Mouse (Mus musculus) heart, postnatal 14 days (tissue): ENCODE results near the gene Tspan4. TPM values are rescaled to one million over a fixed set of nuclear protein-coding genes. Genes with fewer than 3 reads are reported as not detected.
A peak's percentile ranks its signal among the peaks of the same experiment; 100 is the strongest.

Source experiments
- DNase-seq, 2 experiments: peaks; one replicate each; pipeline ENCODE4 v3.0.0; 2021 to 2022
- intact Hi-C: fragments of 180-260 bp; cut with DNase I; formaldehyde crosslinking; loops from one replicate; pipeline ENCODE4 v1.15.1; 2025
- total RNA-seq, 2 experiments: library from RNA; stranded (reverse); gene quantifications; 2 replicates each; pipeline ENCODE4 v1.2.3; 2021

The Tspan4 gene
- total RNA-seq, 2 experiments from 2014 or later = 24.0 to 31.2 TPM

DNA sequence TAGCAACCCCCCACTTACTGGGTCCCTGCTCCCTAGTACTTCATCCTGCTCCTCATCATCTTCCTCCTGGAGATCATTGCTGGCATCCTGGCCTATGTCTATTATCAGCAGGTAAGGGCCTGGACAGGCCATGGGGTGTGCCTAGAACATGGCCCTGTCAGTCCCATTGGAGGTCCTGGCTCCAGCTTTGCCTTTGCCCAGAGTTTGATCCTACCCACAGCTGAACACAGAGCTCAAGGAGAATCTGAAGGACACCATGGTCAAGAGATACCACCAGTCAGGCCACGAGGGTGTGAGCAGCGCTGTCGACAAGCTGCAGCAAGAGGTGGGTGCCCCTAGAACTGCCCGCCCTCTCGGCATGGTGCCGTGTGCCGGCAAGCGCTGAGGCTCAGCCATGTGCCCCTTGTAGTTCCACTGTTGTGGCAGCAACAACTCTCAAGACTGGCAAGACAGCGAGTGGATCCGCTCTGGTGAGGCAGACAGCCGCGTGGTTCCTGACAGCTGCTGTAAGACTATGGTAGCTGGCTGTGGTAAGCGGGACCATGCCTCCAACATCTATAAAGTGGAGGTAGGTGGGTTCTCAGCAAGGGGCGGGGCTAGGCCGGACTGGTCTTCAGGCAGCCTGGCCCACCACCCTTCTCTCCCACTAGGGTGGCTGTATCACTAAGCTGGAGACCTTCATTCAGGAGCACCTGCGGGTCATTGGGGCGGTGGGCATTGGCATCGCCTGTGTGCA, 5.0 kb upstream of the Tspan4 start:
- peak; percentile 22 to 46 for DNase-seq
- intact Hi-C loops = no loop called here

GRCm38 (mm10) chr7:141470637-141470944, 4.4 kb upstream of the Tspan4 start:
- intact Hi-C loops = no loop called here
- no peak for DNase-seq

DNA sequence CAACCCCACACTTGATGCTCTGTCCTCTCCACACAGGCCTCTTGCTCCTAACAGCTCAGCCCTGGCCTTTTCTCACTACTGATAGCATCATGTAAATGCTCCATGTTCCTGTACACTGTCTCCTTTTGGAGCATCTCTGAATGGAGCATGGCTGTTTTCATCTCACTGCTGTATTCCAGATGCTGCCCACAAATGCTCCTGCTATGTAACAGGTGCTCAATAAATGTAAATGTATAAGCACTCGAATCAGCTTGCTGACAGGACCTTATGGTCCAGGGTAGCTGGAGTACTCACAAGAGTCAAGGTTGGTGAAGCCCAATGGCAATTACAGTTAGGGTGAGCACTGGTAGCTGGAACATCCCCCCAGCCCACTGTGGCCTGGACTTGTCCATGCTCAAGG, 3.8 kb upstream of the Tspan4 start:
- DNase-seq = no peak
- intact Hi-C loops = no loop called here

DNA sequence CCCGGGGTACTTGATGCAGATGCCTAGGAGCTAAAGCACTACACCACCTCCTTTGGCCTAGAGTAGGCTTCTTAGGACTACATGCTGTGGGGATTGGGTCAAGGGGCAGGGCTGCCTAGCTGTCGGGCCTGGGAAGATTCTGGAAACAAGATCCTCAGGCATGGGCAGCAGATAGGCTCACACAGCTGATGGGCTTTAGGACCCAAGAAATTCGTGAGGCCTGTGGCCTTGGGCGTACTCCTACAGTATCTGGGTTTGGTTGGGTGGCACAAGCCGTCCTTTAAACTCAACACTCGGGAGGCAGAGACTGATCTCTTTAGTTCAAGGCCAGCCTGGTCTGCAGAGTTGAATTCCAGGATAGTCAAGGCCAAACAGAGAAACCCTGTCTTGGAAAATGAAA, 2.8 kb upstream of the Tspan4 start:
- intact Hi-C loops = no loop called here
- no peak for DNase-seq

- intact Hi-C loops = no loop called here
Observed at GRCm38 (mm10) chr7:141472763-141473162, 2.3 kb upstream of the Tspan4 start.

GRCm38 (mm10) chr7:141474160-141474559, 880 bp upstream of the Tspan4 start:
- intact Hi-C loops = no loop called here
- no peak for DNase-seq

More at GRCm38 (mm10) chr7:141472763-141473162, 2.3 kb upstream of the Tspan4 start:
- DNase-seq = no peak

DNA sequence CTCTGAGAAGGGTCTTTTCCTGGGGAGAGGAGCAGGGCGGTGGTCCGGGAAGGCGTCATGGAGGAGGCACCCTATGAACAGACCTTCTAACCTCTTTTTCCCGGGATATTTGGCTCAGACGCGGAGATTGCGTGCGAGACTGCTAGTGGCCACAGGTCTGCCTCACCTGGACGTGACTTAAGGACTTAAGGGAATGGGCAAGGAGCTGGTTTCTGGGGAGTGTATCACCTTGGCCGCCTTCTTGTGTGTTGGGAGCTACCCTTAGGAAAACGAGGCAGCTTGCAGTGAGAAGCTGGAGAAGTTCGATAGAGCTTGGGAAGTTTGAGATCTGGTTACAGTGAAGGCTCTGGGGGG, 742 bp downstream of the Tspan4 start:
- intact Hi-C loops = no loop called here
- no peak for DNase-seq

DNA sequence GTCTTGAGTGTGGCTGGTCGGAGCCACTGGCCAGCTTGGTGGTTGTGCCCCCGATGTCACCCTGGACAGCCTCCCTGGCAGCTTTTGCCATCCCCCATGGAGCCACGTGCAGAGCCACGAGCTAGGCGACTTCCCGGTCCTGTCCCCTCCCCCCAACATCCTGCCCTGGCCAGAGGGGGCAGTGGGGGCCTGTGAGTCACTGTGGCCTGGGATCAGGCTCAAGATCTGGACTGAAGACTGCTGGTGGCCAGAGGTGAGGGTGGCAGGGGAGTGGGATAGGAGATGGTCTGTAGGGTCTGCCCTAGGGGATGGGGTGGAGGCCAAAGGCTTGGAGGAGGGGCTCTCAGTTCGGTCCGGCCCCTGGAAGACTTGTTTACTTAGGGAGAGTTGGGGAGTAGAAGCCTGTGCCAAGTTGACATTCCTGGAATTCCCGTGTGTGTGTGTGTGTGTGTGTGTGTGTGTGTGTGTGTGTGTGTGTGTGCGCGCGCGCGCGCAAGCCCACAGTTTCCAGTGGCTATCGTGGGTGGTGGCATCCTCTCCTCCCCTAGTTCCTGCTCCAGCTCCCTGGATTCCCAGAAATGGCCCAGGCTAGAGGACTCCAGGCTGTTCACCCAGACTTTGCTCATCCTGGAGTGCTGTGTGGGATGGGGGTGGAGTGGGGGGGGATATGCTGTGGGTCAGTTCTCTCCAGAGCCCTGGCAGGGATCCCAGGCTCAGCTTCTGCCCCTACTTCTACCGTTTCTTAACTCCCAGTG, 1.4 kb downstream of the Tspan4 start:
- intact Hi-C loops = no loop called here
- DNase-seq = peak; percentile 80 to 89

- intact Hi-C loops = no loop called here
- DNase-seq = no peak
Observed at GRCm38 (mm10) chr7:141476981-141477370, 1.9 kb downstream of the Tspan4 start.

DNA sequence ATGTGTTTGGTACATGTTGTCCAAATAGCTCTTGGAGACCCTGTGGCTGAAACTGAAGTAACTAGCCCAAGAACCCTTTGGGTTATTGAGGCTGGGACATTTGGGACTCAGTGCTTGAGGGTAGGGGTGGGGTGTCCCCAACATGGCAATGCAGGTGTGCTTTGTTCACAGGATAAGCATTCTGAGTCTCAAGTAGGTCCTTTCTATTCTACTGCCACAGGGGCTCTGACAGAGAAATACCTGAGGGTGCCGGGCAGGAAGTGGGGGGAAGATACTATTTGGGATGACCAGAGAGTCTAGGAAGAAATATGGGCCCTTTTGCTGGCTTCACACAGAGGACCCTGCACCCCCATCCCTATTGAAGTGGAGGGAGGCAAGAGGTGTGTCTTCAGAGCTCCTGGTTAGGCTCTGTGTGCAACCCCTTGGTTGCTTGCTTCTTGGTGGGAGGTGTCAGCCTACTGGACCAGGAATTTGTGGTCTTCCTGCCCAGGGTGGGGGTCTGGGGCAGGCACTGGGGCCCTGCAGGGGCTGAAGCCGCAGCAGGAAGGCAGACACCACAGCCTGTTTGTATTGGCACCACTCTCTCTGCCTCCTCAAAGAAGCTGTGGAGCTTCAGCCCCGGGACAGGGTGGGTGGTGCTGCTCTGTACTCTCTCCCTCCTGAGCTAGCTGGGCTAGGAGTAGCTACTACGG, 2.7 kb downstream of the Tspan4 start:
- DNase-seq = peak; percentile 29 to 32

DNA sequence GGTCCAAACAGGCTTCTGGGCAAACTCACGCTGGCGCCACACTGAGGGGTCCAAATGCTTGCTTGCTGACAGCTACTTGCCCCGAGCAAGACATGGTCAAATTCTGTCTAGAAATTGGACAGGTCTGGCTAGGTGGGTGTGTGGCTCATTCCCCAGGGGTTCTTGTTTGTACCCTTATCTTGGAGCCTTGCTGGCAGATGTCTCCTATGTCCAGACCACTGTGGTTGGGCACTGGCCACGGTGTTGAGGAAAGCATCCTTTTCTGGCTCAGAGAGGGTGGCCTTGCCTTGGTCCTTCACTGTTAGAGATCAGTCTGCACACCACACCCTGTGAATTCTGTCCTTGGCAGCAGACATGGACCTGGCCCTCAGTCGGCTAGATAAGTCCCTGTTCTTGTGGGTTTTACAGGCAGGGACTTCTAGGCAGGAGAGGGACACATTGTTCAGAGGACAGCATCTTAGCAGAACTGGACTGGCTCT, 3.3 kb downstream of the Tspan4 start:
- DNase-seq = peak in 1 of 2 experiments; percentile 30

More for the DNA sequence above, 2.7 kb downstream of the Tspan4 start:
- intact Hi-C loops = no loop called here

DNA sequence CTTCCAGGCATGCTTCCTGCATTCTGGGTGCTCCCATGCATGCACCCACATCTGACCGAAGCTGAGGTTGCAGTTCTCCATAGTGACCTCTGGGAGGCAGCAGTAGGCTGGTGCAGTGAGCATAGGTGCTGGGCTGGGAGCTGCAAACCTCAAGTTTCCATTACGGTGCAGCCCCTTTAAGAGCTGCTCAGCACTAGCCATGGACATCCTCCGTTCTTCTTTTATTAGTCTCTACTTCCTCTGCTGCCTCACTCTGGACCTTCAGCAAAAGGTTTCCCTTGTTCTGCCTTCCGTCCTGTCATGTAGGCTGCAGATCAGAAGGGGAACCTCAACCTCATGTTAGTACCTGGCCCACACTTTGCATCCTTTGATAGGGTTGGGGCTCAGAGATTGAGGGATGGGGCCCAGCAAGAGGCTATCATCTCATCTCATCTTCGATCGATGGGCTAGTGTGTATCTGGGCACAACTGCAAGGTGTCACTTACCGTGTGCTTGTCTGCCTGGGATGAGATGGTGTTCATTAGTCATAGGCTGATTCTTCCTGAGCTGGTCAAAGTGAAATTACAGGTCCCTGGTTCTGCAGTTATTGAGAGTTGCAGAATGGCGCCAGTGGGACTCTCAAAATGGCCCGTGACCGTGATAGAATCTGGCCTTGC, 5.9 kb downstream of the Tspan4 start:
- intact Hi-C loops = loop anchor here (1.0 to 2.0 kb wide), 2 partner anchors 44 to 186 kb away; no protein-coding TSS in a partner anchor
- DNase-seq = peak; percentile 66 to 81

More for the DNA sequence above, 3.3 kb downstream of the Tspan4 start:
- intact Hi-C loops = no loop called here

GRCm38 (mm10) chr7:141481498-141482401, 6.7 kb downstream of the Tspan4 start:
- intact Hi-C loops = loop anchor here (2.0 kb wide), 1 partner anchor 185 kb away; no protein-coding TSS in a partner anchor
- peak; percentile 46 to 64 for DNase-seq

DNA sequence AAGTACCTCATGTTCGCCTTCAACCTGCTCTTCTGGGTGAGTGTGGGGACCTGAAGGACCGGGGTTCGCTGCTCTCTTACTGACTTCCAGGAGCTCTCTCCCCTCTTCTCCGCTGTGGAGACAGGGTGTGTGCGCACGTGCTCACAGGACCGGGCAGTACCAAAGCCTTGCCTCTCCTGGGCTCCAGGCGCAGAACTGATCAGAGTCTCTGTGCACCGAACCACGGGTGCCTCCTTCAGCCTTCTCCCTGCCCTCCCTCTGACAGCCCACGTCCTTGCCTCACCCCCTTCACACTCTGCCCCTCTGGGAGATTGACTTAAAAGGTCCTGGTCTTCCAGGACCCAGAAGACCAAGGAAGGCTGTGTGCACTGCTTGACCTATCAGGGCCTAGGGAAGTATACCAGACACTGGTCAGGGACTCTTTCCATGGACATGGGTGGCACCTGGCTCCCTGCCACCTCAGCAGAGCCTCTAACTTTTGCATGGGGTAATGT, 7.5 kb downstream of the Tspan4 start:
- intact Hi-C loops = no loop called here
- no peak for DNase-seq

GRCm38 (mm10) chr7:141483114-141483653, 8.1 kb downstream of the Tspan4 start:
- DNase-seq = no peak
- intact Hi-C loops = no loop called here

GRCm38 (mm10) chr7:141484186-141485120, 9.4 kb downstream of the Tspan4 start:
- intact Hi-C loops = no loop called here
- DNase-seq = peak in 1 of 2 experiments; percentile 27

GRCm38 (mm10) chr7:141485186-141485585, 10.1 kb downstream of the Tspan4 start:
- no peak for DNase-seq
- intact Hi-C loops = no loop called here

DNA sequence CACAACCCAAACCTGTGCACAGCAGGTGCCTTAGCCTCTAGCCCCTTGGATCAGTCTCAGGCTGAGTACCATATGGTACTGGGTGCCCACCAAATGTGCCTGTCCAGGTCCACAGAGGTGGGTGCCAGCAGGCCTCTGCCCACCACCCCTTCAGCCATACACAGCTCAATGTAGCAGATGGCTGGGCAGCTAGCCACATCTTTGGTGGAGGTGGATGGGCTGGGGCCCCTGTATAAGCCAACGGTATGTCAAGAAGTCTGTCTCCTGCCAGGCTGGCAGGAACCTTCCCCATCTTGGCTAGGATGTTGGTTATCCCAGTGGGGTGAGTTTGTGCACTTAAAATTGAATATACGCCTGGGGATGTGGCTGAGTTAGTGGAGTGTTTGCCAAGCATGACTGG, 10.6 kb downstream of the Tspan4 start:
- no peak for DNase-seq
- intact Hi-C loops = no loop called here
